Mouse (Mus musculus) cerebellum, adult 18-20 months (tissue): ENCODE data around the gene Alg11.

Experiments used
- DNase-seq, 2 experiments: peaks; one replicate each; pipeline ENCODE4 v3.0.0; 2021

The Alg11 gene

GRCm38 (mm10) chr8:22060446-22060889, at the start of gene Alg11:
Alg11 (plus strand) TSS chr8:22060721.
- peak; percentile 96 to 98 for DNase-seq

GRCm38 (mm10) chr8:22013034-22013707, 47.4 kb upstream of the Alg11 start:
- no peak for DNase-seq

- no peak for DNase-seq
These were observed 42.8 kb upstream of the Alg11 start for GRCm38 (mm10) chr8:22017731-22018130.

- DNase-seq = no peak
These were observed 41.0 kb upstream of the Alg11 start for GRCm38 (mm10) chr8:22019498-22019897.

GRCm38 (mm10) chr8:22022244-22022643, 38.3 kb upstream of the Alg11 start:
- no peak for DNase-seq

- DNase-seq = no peak
These were observed 35.3 kb upstream of the Alg11 start for GRCm38 (mm10) chr8:22025241-22025640.

- no peak for DNase-seq
These were observed 31.5 kb upstream of the Alg11 start for GRCm38 (mm10) chr8:22028973-22029372.

- DNase-seq = no peak
These were observed 29.5 kb upstream of the Alg11 start for GRCm38 (mm10) chr8:22030990-22031389.

- peak in 1 of 2 experiments; percentile 18 for DNase-seq
These were observed 24.4 kb upstream of the Alg11 start for GRCm38 (mm10) chr8:22036137-22036536.

GRCm38 (mm10) chr8:22037022-22037421, 23.5 kb upstream of the Alg11 start:
- no peak for DNase-seq

- DNase-seq = no peak
These were observed 20.9 kb upstream of the Alg11 start for GRCm38 (mm10) chr8:22039468-22040152.

- no peak for DNase-seq
These were observed 20.4 kb upstream of the Alg11 start for GRCm38 (mm10) chr8:22040153-22040509.

- DNase-seq = no peak
These were observed 18.0 kb upstream of the Alg11 start for GRCm38 (mm10) chr8:22042515-22042914.

GRCm38 (mm10) chr8:22043706-22044105, 16.8 kb upstream of the Alg11 start:
- DNase-seq = no peak

- peak; percentile 53 to 55 for DNase-seq
These were observed 12.6 kb upstream of the Alg11 start for GRCm38 (mm10) chr8:22047699-22048464.

GRCm38 (mm10) chr8:22054674-22055491, 5.6 kb upstream of the Alg11 start:
- DNase-seq = no peak

- no peak for DNase-seq
These were observed 5.0 kb upstream of the Alg11 start for GRCm38 (mm10) chr8:22055492-22055877.

- DNase-seq = no peak
These were observed 3.7 kb upstream of the Alg11 start for GRCm38 (mm10) chr8:22056850-22057249.

- DNase-seq = no peak
These were observed 2.2 kb upstream of the Alg11 start for GRCm38 (mm10) chr8:22058368-22058767.

GRCm38 (mm10) chr8:22059153-22059738, 1.3 kb upstream of the Alg11 start:
- no peak for DNase-seq

- DNase-seq = peak in 1 of 2 experiments; percentile 60
These were observed 588 bp upstream of the Alg11 start, which contains the start of gene Atp7b for GRCm38 (mm10) chr8:22059821-22060445. Atp7b (minus strand) TSS chr8:22060305.

GRCm38 (mm10) chr8:22061126-22061525, 605 bp downstream of the Alg11 start:
- no peak for DNase-seq
